Mouse (Mus musculus) heart, postnatal 36 days (tissue): ENCODE measurements at regions not wholly inside any gene's neighbourhood (a gene's known extent, or its start where the extent isn't known, plus 50 kb on each side); places are given as distances from the start of the nearest gene placed in this dataset.
A peak's percentile ranks its signal among the peaks of the same experiment; 100 is the strongest.

Experiments used
- DNase-seq, 2 experiments: peaks; one replicate each; pipeline ENCODE4 v3.0.0; 2021 to 2022
- intact Hi-C: fragments of 180-260 bp; cut with DNase I; formaldehyde crosslinking; loops from one replicate; pipeline ENCODE4 v1.15.1; 2025

DNA sequence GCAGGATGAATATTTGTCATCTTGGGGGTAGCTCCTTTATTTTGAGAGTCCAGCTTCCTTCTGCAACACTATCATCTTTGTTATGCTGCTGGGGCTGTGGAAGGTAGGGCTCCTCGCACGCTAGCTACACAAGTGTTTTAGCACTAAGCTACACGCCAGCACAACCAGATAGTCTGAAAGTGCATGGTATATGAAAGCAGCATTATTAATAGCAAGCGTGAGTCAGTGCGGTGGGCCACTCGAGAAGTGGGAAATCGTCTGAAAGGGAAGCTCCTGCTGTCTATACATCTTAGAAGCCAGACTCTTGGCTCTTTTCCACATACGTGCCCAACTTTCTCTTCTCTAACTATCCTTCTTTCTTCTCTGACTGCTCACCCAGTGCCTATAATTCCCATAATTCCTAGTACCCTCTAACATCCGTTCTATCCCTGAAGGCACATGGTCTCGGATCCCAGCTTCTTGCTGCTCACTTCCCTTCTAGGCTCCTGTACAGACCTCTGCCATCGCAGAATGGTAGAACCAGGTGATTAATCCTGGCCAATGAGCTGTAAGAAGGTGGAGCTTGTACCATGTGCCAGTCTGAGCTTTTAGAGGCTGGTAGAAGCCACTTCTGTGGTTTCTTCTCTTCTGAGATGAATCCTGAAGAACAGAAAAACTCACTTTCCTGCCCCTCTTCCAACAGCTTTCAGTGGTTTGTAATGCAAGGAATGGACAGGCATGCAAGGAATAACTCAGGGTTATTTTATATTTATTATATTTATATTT lies 55.5 kb downstream of the E030025P04Rik start:
- DNase-seq: no peak
- intact Hi-C loops: no loop called here

DNA sequence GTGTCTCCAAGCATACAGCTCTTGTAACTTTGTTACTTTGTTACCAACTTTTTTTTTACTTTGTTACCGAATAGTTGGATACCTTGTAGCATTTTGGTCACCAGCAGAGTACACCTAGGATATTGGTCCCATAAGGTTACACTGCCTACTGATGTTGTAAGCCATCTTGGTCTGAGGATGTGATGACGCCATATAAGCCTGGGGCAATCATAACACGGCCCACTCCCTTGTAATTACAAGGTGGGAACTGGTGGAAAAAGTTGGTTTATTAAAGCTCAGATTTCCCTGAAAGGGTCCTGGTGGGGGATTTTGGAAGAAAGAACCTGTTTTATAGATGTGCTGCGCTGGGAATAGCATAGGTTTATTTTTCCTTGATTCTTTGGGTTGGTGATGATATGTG lies 62.2 kb downstream of the E030025P04Rik start:
- intact Hi-C loops: loop anchor here (5.0 kb wide), 1 partner anchor 95 kb away; no protein-coding TSS in a partner anchor

DNA sequence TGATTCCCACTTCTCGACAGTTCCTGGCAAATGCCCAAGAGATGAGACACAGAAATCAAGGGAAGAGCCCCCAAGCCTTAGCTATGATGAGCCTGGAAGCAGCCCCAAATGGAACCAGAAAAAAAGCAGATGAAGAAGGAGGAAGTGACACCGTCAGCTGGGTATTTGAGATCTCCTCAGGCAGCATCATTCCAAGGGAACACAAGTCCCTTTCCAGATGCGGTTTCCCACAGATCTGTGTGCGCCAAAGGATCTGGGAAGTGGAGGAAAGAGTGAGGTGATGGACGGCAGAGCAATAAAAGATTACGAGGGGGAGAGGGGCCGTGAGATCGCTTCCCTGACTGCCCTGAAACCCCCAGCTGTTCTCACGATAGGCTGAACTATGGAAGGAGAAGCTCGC lies 62.7 kb downstream of the E030025P04Rik start:
- intact Hi-C loops: loop anchor here (5.0 kb wide), 1 partner anchor 94 kb away; no protein-coding TSS in a partner anchor
- no peak for DNase-seq

More for the DNA sequence above, 62.2 kb downstream of the E030025P04Rik start:
- DNase-seq: no peak

DNA sequence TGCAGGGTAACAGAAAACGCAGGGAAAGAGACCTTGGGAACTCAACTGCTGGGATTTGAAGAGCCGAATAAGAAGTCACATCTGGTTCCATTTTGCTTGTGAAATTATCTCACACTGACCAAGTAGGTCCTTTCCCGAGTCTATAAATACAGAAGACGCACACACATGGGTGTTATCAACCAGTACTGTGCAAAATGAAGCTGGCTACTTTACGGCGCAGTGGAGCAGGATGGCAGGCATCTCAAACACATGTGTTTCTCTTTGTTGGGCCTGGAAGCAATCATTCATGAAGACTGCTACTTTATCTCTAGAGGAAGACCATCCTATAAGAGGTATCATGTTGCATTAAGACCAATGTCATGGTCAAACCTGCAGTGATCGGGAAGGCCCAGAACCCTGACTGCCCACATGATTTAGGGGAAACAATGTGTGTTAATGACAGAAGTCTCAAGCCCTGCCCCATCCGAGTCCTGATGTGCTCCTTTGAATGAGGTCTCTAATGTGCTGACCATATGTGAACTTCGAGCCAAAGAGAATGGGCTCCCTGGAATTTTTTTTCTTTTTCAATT lies 63.2 kb downstream of the E030025P04Rik start:
- intact Hi-C loops: loop anchor here (5.0 kb wide), 1 partner anchor 94 kb away; no protein-coding TSS in a partner anchor
- DNase-seq: no peak

DNA sequence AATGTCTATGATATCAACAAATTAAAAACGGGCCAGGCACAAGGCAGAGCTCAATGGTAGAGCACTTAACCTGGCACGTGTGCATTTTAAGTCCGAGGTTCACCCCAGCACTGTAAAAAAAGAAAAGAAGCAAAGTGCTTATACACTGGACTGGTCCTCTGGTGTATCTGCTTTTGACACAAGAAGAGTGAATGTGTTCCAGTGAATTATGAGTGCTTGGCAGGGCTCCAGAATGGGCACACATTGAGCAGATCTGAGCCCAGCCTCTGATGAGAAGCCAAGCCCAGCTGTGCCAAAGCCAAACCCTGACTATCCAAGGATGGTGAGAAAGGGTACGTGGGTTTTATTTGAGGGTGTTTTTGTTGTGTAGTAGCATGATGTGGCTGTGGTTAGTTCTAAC lies 64.7 kb downstream of the E030025P04Rik start:
- intact Hi-C loops: no loop called here
- DNase-seq: no peak

DNA sequence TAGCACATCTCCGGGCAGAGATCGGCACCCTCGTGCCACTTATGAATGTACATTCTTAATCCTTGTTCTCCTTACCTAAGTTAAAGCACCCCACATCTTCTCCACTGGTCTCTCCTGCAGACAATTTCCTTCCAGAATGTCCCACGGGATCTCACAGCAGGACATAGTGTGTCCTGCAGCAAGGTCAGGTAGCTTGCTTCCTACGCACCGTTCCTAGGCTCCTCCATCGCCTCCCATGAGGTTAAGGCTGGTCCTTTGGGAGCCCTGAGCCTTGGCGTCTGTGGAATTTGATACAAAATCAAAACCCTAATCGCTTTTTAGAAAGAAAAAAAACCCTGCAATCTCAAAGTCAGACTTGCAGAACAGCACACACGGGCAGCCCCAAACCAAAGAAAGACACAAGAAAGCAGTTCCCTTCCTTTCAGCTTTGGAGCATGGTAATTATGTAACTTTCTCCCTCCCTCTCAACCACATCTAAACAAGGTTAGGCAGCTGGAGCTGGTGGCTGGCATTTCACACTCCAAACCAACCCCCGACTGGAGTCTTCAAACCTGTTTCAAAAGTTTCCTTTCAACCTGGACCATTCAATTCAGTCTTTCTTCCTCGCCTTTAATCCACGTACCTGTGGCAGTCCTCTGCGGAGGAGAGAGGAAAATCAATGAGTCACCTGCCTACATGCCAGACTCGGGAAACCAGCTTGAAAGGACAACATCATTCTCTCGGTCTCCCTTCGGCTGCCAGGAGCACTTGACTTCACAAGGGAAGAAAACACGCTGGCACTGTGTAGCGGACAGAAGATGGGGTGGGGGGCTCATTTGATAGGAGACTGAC lies 67.4 kb downstream of the E030025P04Rik start:
- intact Hi-C loops: no loop called here
- DNase-seq: no peak

DNA sequence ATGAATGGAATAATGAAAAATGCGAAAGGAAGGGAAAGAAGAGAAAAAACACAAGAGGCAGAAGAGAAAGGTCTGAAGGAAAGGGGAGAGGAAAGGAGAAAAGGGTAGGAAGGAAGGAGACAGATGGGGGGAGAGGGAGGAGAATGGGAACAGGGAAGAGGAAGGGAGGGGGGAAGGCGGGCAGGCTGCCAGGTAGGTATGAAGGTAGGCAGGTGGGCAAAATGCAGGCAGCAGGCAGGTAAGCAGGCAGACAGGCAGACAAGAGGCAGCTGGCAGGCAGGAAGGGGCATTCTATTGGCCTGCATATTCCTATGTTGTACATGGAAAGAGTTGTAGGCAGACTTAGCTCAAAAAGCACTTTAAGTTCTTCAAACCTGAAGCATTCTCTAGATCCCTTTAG lies 72.8 kb downstream of the E030025P04Rik start:
- intact Hi-C loops: no loop called here
- DNase-seq: no peak

DNA sequence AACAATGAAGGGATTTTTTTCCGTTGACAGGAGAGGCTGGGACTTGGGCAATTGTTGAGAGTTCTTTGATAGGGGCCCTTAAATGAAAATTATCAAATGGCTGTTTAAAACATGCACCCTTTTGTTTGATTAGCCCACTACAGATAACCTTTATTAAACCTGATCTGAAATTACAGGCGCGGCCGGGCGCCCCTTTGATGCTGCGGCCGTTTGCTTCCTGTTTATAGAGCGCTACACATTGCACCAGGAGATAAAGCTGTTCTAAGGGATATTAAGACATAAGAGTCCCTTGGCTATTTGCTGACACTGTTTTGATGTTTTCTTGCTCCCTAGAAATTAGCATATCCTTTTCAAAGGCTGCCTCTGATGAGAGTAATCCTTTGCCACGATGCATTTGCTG lies 73.8 kb downstream of the E030025P04Rik start:
- no peak for DNase-seq
- intact Hi-C loops: no loop called here

DNA sequence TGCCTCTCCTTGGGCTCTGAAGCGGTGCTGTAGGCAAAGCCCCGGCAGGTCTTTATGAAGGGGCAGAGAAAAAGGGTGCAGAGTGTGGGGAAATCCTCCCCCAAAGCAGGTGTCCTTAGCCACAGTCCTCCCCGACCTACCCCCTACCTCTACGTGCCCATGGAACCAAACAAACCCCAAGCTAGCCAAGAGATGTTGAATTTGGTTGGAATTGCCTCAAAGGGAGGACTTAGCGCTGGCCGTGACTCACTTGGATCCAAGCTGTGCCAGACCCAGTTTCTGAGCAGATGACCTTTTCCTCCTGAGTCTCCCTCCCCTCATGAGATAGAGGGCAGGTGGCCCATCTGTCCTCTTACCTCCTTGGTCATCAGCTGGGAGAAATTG lies 74.9 kb downstream of the E030025P04Rik start:
- peak in 1 of 2 experiments; percentile 3 for DNase-seq
- intact Hi-C loops: no loop called here

DNA sequence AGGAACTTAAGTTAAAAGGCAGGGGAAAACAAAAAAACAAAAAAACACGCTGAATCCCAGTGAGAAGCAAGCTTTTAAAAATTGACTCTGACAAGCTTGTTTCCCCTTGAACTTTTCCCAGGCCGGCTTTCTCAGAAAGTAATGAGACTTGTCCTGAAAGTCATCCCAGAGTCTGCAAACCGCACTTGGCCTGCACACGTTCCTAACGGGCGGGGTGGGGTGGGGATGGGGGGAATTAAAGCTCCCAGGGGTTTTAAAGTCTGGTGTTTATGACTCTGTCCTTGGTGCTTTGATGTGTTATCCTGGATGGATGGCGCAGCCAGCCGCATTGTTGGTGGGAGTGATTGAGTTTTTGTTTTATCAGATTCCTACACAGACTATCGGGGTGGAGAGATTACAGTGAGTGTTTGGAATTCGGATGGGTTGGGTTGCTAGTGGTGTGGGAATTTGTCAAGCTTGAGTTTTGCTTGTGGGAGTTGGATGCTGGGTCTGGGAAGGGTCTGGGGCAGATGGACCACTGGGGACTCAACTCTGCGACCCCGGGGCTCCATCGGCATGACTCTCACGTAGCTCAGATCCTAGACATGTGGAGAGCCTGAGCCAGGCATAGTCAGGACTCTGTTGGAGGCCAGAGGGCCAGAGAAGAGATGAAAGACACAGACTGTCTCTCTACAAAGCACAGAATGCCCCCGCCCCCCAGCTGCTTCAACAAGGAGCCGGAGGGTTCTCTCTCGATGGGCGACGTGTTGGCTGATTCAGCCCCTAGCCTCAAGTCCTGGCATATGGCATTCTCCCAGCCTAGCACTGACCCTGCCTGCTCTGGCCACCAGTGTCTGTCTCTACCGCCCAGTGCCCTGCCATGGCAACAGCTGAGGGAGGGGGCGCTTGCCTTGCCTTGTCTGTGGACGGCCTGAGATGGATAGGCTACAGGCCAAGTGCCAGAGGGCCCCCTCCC lies 75.5 kb downstream of the E030025P04Rik start:
- intact Hi-C loops: no loop called here
- peak in 1 of 2 experiments; percentile 7 for DNase-seq

DNA sequence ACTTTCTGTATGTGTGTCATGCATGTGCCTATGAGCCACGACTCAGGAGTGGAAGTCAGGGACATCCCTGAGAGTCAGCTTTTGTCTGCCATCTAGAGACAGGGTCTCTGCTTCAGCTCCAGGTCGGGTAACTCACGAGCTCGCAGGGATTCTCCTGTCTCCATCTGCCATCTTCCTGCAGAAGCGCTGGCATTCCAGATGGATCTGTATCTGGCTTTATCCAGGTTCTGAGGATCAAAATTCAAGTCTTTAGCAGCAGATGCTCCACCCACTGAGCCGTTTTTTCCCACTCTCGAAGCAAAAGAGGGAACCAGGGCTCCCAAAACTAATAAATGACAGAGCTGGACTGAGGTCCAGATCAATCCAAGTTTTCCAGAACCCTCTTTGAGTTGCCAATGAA lies 76.4 kb downstream of the E030025P04Rik start:
- intact Hi-C loops: no loop called here
- no peak for DNase-seq

DNA sequence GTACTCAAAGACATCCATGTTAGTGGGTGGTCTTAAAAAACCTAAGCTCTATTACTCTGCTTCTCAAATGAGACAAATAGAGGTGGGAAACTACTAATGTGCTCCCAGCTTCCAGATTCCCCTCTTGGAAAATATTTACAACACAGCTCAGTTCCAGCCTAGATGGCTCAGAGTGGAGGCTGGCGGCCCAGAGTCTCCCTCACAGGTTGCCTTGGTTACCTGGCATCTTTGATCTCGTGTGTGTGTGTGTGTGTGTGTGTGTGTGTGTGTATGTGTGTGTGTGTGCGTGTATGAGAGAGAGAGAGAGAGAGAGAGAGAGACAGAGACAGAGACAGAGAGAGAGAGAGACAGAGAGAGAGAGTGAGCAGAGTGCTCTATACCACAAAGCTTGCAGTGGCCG lies 82.2 kb downstream of the E030025P04Rik start:
- DNase-seq: no peak
- intact Hi-C loops: no loop called here

DNA sequence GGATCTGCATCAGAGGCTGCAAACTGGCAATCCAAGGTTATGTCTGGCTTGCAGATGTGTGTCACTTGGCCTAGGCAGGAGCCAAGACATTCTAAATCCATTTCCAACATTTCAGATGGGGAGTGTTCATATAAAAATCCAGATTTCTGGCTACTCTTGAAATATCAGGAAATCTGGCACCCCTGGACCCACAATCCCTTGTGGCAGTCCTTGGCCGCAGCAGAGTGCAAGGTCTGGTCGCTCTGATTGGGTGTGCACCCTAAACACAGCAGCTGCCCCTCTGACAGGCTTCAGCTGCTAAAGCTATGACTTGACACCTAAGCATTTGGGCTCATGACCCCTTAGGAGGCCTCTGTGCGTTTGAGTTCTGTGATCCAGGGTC lies 83.7 kb downstream of the E030025P04Rik start:
- intact Hi-C loops: no loop called here
- DNase-seq: peak in 1 of 2 experiments; percentile 17

DNA sequence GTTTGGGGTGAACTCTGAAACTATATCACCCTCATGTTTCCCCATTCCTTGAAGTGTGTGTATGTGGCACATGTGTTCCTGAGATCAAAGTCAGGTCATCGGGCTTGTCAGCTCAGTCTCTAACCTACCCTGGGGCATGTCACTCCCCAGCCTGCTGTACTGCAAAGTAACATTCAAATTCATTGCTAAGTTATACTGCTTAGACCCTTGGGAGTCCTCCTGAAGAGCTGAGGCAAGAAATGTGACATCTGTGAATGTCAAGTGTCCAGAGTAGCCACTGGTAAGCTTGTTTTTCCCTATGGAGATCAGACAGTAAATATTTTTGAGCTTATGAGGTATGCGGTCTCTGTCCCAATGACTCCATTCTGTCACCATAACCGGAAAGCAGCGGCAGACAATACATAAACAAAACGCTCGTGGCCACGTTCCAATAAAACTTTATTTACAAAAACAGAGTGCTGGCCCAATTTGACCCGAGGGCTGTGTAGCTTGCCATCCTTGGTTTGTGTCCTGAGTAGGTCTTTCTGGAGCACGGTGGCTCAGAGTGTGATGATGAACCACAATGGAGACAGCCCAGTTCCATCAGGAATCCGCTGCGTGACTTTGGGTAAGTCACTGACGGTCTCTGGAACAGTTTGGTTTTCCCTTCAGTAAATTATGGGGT lies 84.2 kb downstream of the E030025P04Rik start:
- intact Hi-C loops: no loop called here
- DNase-seq: no peak

DNA sequence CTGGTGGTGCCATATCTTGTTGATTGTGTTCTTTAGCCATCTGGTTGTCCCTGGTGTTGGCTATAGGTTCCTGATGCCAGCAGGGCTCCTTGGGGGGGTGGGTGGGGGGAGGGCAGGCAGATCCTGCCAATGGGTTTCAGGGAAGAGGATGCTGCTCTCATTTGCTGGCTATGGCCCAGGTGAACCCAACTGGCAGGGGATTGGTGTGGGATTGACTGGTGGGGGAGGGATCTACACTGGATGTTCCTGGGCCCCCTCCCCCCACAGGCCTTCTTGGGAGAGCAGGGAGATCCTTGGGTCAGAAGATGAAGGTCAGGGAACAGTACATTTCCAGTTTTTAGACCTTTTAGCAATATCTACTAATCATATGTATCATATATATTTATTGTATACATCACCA lies 86.1 kb downstream of the E030025P04Rik start:
- DNase-seq: no peak
- intact Hi-C loops: no loop called here

DNA sequence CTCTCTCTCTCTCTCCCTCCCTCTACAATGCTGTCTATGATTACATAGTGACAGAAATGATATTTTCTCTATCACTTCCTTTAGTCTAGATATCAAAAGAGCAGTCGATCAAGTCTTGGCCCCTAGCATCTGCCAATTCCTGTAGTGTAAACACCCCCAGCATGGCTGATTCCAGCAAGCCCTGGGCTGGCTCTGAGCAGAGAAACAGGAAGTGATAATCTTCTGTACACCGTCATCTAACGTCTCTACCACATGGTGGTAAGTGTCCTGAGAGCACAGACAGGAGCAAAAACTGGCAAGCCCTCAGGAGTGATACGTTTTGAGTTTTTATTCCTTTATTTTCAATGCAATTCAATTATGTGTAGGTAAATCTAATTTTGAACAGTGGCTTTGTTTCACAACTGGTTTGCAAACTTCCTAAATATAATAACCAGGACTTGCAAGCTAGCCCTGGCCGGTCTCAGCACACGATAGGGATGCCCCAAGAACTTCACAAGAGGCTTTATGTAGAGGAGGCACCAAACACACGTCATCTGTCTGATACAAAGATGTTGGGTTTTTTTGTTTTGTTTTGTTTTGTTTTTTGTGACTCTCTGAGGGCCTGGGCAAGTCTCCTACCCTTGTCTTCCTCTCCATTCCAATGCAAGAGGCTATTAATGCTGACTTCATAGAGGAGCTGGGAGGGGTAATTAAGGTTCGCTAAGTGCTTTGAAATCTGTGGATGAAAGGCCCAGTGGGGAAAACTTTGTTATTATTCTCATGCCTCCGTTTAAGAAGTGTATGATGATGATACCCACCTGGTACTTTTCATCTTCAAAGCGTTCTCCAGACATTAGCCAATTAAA lies 95.7 kb downstream of the E030025P04Rik start:
- intact Hi-C loops: no loop called here
- DNase-seq: no peak

DNA sequence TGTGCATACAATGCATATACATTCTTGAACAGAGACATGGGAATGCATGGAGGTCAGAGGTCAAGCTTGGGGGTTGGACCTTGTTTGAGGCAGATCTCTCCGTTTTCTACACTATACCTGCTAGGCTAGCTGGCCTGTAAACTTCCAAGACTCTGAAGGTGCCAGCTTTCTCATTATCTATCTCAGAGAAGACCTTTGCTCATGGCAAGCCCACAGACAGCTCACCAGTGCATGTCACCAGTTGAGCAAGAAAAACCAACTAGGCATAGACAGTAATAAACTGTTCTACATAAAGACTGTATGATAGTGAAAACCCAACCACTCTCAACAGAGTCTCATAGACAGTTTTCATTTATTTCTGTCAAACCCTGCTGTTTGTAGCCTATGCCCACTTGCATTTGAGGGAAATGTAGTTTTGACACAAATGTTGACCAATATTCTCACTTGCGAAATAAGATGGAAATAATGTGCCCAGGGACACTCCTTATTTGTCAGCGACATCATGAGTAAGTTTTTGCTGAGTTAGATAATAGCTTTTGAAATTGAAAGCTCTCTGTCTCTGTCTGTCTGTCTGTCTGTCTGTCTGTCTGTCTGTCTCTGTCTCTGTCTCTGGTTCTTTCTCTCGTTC lies 96.6 kb downstream of the E030025P04Rik start:
- no peak for DNase-seq
- intact Hi-C loops: no loop called here

DNA sequence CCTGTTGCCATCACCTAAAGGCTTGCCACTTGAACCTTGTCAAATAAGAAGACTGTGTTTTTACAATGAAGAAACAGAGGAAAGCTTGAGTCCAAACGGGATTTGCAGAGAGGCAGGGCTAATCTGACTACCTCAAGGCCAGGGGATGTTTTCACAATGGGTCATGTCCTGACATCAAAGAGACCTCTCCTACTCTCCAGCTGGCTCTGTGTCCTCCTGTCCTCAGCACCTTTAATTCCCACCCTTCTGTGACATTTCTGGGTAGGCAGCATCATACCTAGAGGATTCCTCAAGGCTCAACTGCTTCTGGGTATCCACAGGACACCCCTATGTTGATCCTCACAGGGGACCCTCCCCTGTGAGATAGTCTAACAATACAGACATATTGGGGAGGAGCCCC lies 97.7 kb downstream of the E030025P04Rik start:
- intact Hi-C loops: no loop called here
- DNase-seq: no peak
